Mouse (Mus musculus) intestine, embryonic 14.5 days (tissue): ENCODE measurements at regions not wholly inside any gene's neighbourhood (a gene's known extent, or its start where the extent isn't known, plus 50 kb on each side); places are given as distances from the start of the nearest gene placed in this dataset.

Source experiments
- ATAC-seq: fragments of 200-750 bp; cut with Nextera tagmentation; replicated peaks from 2 replicates; pipeline ENCODE4 v1.8.0; 2017; ENCODE audit warnings: low read depth, moderate number of reproducible peaks, moderate TSS enrichment, moderate library complexity; ENCODE audit not compliant: low FRiP score, low TSS enrichment
- DNase-seq: peaks from one replicate; pipeline ENCODE4 v3.0.0-alpha.2; 2018; ENCODE audit warnings: low spot score
- H3K27ac ChIP-seq: fragments of 300-500 bp; sonication (generic); 2 replicates; pipeline ENCODE4 v1.5.1; 2014; ENCODE audit warnings: low read depth, mild to moderate bottlenecking, control low read depth
- H3K27me3 ChIP-seq: fragments of 300-500 bp; sonication (generic); replicated peaks from 2 replicates; pipeline ENCODE4 v1.6.1; 2014; ENCODE audit warnings: low read length, control low read depth; ENCODE audit not compliant: control insufficient read depth, insufficient read depth
- H3K36me3 ChIP-seq: fragments of 300-500 bp; sonication (generic); 2 replicates; pipeline ENCODE4 v1.6.1; 2014; ENCODE audit warnings: low read length, control low read depth; ENCODE audit not compliant: control insufficient read depth, insufficient read depth
- H3K4me1 ChIP-seq: fragments of 300-500 bp; sonication (generic); replicated peaks from 2 replicates; pipeline ENCODE4 v1.6.1; 2014; ENCODE audit warnings: low read length, control low read depth, mixed read lengths; ENCODE audit not compliant: control insufficient read depth, insufficient read depth
- H3K4me2 ChIP-seq: fragments of 300-500 bp; sonication (generic); 2 replicates; pipeline ENCODE4 v1.6.1; 2014; ENCODE audit warnings: low read length
- H3K4me3 ChIP-seq: fragments of 300-500 bp; sonication (generic); 2 replicates; pipeline ENCODE4 v1.5.1; 2014; ENCODE audit warnings: low read depth, low read length, control low read depth, mixed read lengths
- H3K9ac ChIP-seq: fragments of 300-500 bp; sonication (generic); 2 replicates; pipeline ENCODE4 v1.6.1; 2014; ENCODE audit warnings: mild to moderate bottlenecking, low read length
- H3K9me3 ChIP-seq: fragments of 300-500 bp; sonication (generic); 2 replicates; pipeline ENCODE4 v1.6.1; 2016; ENCODE audit warnings: low read length, control low read depth; ENCODE audit not compliant: control insufficient read depth
- WGBS: fragments of 180-500 bp; shearing (Covaris S2); extraction: QIAGEN DNeasy Blood & Tissue Kit; methylation state at CpG from one replicate; pipeline ENCODE4 v1.1.7; 2014; 5-methylcytosine and 5-hydroxymethylcytosine counted together

DNA sequence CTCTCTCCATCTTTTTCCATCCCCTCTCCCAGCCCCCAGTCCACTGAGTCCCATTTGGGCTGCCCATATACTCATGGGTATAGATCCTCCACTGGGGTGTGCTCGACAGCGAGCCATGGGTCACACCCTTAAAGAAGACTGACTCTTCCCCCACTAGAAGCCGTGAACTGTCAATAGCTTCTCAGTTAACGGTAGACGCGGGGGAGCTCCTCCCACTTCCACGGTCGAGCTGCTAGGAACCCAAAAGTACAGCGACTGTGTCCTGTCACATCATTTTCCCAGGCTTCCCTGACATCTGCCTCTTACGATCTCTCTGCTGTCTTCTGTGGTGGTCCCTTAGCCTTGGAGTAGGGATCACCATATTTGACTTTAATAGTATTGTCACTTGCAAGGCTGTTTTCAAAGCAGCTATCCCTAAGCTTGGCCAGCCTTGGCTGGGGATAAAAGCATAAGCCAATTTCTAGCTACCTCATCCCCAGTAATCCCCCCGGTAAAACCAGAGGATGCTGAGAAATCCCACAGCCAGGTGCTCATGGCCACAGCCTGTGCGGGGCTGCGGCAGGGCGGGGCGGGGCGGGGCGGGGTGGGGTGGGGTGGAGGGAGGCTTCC lies 211.2 kb upstream of the Amigo2 start:
- Histone ChIP-seq H3K36me3 (no peaks in the 10 kb centered on the region), H3K9ac (no peak overlapping the region), H3K9me3 (no peaks in the 10 kb centered on the region), H3K27ac (no peak overlapping the region), H3K4me3 (no peak overlapping the region), H3K27me3 (no peaks in the 10 kb centered on the region), H3K4me1 (no peaks in the 10 kb centered on the region), H3K4me2 (peak overlapping the region; percentile 26)
- DNase-seq (no peak), ATAC-seq (no peak)
- WGBS, result 29% methylated on average over 17 of the region's 17 CpGs

DNA sequence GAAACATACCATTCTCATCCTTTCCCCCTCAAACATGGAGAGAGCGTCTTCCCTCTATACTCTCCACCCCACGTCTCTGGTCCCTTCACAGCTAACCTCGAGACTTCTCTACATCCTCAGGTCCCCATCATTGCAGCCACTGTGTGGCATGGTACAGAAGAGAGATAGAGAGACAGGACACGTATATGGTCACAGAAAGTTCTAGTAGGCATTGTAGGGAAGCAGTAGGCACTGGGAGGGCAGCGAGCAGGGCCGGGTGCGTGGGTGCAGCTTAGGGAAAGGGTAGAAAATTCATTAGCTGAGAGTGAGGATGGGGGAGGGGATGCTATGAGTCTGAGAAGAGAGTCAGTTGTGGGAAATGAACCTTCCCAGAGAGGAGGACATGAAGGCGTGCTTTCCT lies 210.4 kb upstream of the Amigo2 start:
- no peak overlapping the region for H3K4me2 ChIP-seq
- H3K4me3 ChIP-seq, result no peak overlapping the region
- ATAC-seq, result no peak
- 89% methylated on average over 8 of the region's 8 CpGs for WGBS
- no peaks in the 10 kb centered on the region for H3K27me3 ChIP-seq
- no peak overlapping the region for H3K27ac ChIP-seq
- H3K4me1 ChIP-seq, result no peaks in the 10 kb centered on the region
- no peak overlapping the region for H3K9ac ChIP-seq
- H3K9me3 ChIP-seq, result no peaks in the 10 kb centered on the region
- H3K36me3 ChIP-seq, result no peaks in the 10 kb centered on the region
- DNase-seq, result no peak

DNA sequence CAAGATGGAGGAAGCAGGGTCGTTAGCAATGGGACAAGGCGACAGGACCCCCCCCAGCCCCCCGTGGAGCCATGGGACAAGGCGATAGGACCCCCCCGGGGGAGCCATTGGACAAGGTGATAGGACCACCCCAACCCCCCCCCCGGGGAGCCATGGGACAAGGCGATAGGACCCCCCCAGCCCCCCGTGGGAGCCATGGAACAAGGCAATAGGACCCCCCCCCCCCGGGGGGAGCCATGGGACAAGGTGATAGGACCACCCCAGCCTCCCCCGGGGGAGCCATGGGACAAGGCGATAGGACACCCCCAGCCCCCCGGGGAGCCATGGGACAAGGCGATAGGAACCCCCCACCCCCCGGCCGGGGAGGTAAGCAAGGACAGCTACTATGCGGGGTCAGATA lies 209.9 kb upstream of the Amigo2 start:
- Histone ChIP-seq H3K36me3 (no peaks in the 10 kb centered on the region), H3K27ac (no peak overlapping the region), H3K9me3 (no peaks in the 10 kb centered on the region), H3K27me3 (no peaks in the 10 kb centered on the region), H3K4me3 (no peak overlapping the region), H3K9ac (no peak overlapping the region), H3K4me1 (no peaks in the 10 kb centered on the region), H3K4me2 (no peak overlapping the region)
- DNase-seq, result no peak
- WGBS, result 86% methylated on average over 15 of the region's 16 CpGs
- ATAC-seq, result no peak

DNA sequence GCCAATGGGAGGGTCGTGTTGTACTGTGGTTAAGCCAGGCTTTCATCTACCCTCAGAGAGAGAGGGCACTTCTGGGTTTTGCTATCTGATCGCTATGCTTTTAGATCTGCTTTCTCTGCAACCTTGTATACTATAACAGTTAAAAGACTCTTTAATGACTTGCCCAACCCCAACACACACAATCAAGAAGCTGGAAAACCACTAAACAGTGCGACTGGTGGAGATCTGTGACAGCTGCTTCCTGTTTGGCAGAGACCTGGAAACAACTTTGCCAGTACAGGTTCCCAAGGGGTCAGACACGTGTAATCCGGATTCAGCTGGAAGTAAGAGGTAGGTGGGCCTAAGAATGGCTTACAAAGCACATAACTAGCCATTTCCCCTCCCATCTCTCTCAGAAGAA lies 208.6 kb upstream of the Amigo2 start:
- no peaks in the 10 kb centered on the region for H3K36me3 ChIP-seq
- 52% methylated on average over 5 of the region's 5 CpGs for WGBS
- H3K4me1 ChIP-seq, result no peaks in the 10 kb centered on the region
- H3K27ac ChIP-seq, result no peak overlapping the region
- DNase-seq, result no peak
- no peak overlapping the region for H3K9ac ChIP-seq
- no peak overlapping the region for H3K4me3 ChIP-seq
- H3K4me2 ChIP-seq, result no peak overlapping the region
- ATAC-seq, result no peak
- no peaks in the 10 kb centered on the region for H3K9me3 ChIP-seq
- H3K27me3 ChIP-seq, result no peaks in the 10 kb centered on the region

DNA sequence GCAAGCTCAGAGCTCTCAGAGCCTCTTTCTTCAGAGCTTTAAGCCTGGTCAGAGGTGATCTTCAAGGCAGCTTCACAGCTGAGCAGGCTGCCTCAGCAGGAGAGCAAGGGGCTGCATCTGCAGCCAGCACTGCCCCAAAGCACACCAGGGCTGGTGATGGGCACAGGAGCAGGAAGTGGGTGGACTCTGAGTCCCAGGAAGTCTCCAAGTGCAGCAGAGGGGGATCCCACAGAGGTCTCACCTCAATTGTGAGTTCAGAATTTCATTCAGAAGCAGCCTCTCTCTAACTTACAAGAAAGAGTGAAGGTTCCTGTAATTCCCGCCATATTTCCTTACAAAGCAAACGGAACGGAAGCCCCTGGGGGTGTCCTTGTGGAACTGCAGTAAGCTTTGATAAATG lies 202.6 kb upstream of the Amigo2 start:
- 75% methylated on average over 3 of the region's 3 CpGs for WGBS
- Histone ChIP-seq H3K4me1 (no peaks in the 10 kb centered on the region), H3K4me2 (no peak overlapping the region)

DNA sequence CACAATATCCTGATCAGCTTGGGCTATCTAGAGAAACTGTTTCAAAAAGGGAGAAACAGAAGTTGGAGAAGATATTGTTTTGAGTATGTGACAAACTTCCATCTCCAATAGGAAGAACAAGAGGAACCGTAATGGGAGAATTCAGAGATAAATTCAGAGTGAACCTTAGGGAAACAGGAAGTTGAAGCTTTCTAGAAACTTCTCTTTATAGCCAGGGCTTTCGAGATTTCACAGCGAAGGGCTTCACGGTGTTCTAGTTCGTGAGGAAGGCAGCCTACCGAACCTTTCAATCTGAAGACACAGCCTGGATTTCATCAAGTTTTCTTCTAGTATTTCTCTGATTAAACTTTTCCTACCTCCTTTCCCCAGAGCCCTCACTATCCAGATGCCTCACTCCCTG lies 201.9 kb upstream of the Amigo2 start:
- Histone ChIP-seq H3K9ac (no peak overlapping the region), H3K27me3 (no peaks in the 10 kb centered on the region), H3K9me3 (0 out of 2 replicates have a peak, but pooled peaks cover 3% of the 10 kb centered on the region), H3K4me3 (no peak overlapping the region), H3K36me3 (no peaks in the 10 kb centered on the region), H3K4me1 (no peaks in the 10 kb centered on the region), H3K27ac (no peak overlapping the region), H3K4me2 (no peak overlapping the region)
- WGBS, result 80% methylated on average over 6 of the region's 6 CpGs
- DNase-seq (no peak), ATAC-seq (no peak)

More for the DNA sequence above, 202.6 kb upstream of the Amigo2 start:
- H3K9ac ChIP-seq, result no peak overlapping the region
- no peak overlapping the region for H3K4me3 ChIP-seq
- no peak overlapping the region for H3K27ac ChIP-seq
- H3K9me3 ChIP-seq, result 0 out of 2 replicates have a peak, but pooled peaks cover 3% of the 10 kb centered on the region
- H3K27me3 ChIP-seq, result no peaks in the 10 kb centered on the region
- DNase-seq (no peak), ATAC-seq (no peak)
- no peaks in the 10 kb centered on the region for H3K36me3 ChIP-seq

DNA sequence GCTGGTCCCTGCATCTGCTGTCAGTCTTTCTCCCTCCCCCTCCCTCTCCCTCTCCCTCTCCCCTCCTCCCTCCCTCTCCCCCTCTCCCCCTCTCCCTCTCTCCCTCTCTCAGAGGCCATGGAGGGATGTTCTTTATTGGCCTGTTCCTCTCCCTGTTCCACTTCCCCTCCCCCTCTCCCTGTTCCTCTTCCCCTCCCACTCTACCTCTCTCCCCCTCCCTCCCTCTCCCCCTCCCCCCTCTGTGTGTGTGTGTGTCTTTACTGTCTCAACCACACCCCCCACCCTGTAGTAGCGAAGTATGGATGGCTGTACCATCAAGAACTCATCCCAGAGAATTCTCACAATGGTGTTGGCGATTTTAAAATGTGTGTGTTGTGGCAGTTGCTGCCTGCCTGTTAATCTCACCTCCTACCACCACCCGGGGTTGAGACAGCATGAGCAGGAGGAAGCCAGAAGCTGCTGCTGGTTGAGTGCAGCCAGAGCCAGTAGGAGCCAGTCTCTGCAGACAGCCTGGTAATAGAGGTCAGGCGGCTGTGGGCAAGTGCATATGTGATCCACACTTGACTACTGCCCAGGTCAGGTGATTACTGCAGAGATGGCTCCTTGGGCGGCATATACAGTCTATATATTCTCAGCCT lies 201.3 kb upstream of the Amigo2 start:
- Histone ChIP-seq H3K9me3 (0 out of 2 replicates have a peak, but pooled peaks cover 3% of the 10 kb centered on the region), H3K4me1 (no peaks in the 10 kb centered on the region), H3K9ac (no peak overlapping the region), H3K27me3 (no peaks in the 10 kb centered on the region), H3K36me3 (no peaks in the 10 kb centered on the region), H3K4me2 (no peak overlapping the region), H3K27ac (no peak overlapping the region), H3K4me3 (no peak overlapping the region)
- ATAC-seq (no peak), DNase-seq (no peak)
- WGBS, result 69% methylated on average over 5 of the region's 5 CpGs

DNA sequence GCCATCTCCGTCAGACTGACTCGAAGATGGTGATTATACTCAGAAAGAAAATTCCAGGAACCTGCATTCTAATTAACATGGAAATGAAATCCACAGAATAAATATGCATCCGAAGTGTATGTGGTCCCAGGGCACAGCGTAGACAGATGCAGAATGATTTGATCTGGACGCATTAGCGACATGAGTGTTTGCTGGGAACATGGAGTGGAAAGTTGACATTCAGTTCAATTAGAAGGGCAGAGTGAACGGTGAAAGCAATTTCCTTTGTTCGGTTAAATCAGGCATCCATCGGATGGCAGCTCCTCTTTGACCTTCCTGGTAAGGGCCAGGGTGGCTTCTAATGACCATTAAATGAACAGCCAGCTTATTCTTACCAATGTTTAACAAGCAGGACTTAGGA lies 199.1 kb upstream of the Amigo2 start:
- Histone ChIP-seq H3K9me3 (0 out of 2 replicates have a peak, but pooled peaks cover 3% of the 10 kb centered on the region), H3K27ac (no peak overlapping the region), H3K4me1 (no peaks in the 10 kb centered on the region), H3K9ac (no peak overlapping the region), H3K4me3 (no peak overlapping the region), H3K27me3 (no peaks in the 10 kb centered on the region), H3K36me3 (no peaks in the 10 kb centered on the region), H3K4me2 (no peak overlapping the region)
- DNase-seq (no peak), ATAC-seq (no peak)
- 80% methylated on average over 9 of the region's 9 CpGs for WGBS

DNA sequence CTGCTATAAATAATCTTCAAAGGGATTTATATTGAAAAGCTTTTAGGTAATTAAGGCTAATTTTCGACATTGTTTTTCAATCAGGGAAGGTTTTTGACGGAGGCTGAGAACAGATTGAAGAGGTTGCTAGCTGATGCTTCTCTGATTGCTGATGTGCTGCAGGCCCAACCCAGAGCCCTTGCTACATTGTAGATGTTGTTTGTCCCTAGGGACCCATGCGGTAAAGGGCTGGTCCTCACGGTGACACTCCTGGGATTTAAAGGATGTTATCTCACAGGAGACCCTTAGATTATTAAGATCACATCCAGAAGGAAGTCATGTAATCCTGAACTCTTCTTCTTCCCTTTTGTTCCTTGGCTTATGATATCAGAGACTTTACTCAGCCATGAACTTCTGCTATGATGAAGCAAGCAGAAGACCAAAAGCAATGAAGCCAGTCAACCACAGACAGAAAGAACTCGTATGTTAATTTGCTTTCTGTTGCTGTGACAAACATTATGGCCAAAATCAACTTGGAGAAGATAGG lies 191.2 kb upstream of the Amigo2 start:
- DNase-seq (no peak), ATAC-seq (no peak)
- Histone ChIP-seq H3K9me3 (no peaks in the 10 kb centered on the region), H3K27me3 (no peaks in the 10 kb centered on the region), H3K9ac (no peak overlapping the region), H3K36me3 (no peaks in the 10 kb centered on the region), H3K4me1 (no peaks in the 10 kb centered on the region), H3K4me3 (no peak overlapping the region), H3K4me2 (no peak overlapping the region), H3K27ac (no peak overlapping the region)
- WGBS, result 83% methylated on average over 5 of the region's 5 CpGs
